Mouse (Mus musculus): Measurements from ENCODE around the gene Vrk3. TPM values are rescaled to one million over a fixed set of nuclear protein-coding genes. Genes with fewer than 3 reads are reported as not detected.

The Vrk3 gene
- polyA plus RNA-seq, 1 experiment from 2014 or later = 34.6 TPM

- WGBS = 59% methylated on average over 5 of the region's 5 CpGs
- H3K27me3 ChIP-seq (replicated peaks; ENCODE audit: control insufficient read depth, insufficient read depth, low read length) = no peaks in the 10 kb centered on the region
- no peak for ATAC-seq
- no peaks in the 10 kb centered on the region for H3K36me3 ChIP-seq (ENCODE audit: control insufficient read depth, insufficient read depth)
- 0 out of 2 replicates have a peak overlapping the region, but pooled peaks have one; percentile 5 for H3K9ac ChIP-seq (replicated peaks; ENCODE audit: low read depth, low read length)
- H3K4me2 ChIP-seq (ENCODE audit: low read length) = no peak overlapping the region
- no peak overlapping the region for H3K27ac ChIP-seq (ENCODE audit: low read length)
- peaks cover 50% of the 10 kb centered on the region for H3K4me1 ChIP-seq (replicated peaks; ENCODE audit: control insufficient read depth, insufficient read depth, low read length)
- no peak overlapping the region for H3K4me3 ChIP-seq (replicated peaks; ENCODE audit: low read length)
- H3K9me3 ChIP-seq (ENCODE audit: control insufficient read depth, low read length) = no peaks in the 10 kb centered on the region
Measured at GRCm38 (mm10) chr7:44819863-44820262, 71.7 kb downstream of the Vrk3 start.

- H3K36me3 ChIP-seq (ENCODE audit: control insufficient read depth, insufficient read depth) = no peaks in the 10 kb centered on the region
- no peaks in the 10 kb centered on the region for H3K27me3 ChIP-seq (replicated peaks; ENCODE audit: control insufficient read depth, insufficient read depth, low read length)
- no peaks in the 10 kb centered on the region for H3K9me3 ChIP-seq (ENCODE audit: control insufficient read depth, low read length)
- WGBS = 76% methylated on average over 3 of the region's 3 CpGs
- no peak overlapping the region for H3K9ac ChIP-seq (replicated peaks; ENCODE audit: low read depth, low read length)
- H3K27ac ChIP-seq (ENCODE audit: low read length) = no peak overlapping the region
- no peak overlapping the region for H3K4me2 ChIP-seq (ENCODE audit: low read length)
- no peak overlapping the region for H3K4me3 ChIP-seq (replicated peaks; ENCODE audit: low read length)
- H3K4me1 ChIP-seq (replicated peaks; ENCODE audit: control insufficient read depth, insufficient read depth, low read length) = peaks cover 47% of the 10 kb centered on the region
- ATAC-seq = no peak
Measured at GRCm38 (mm10) chr7:44820525-44820924, 72.3 kb downstream of the Vrk3 start.

- ATAC-seq = no peak
- Histone ChIP-seq H3K9me3 (ENCODE audit: control insufficient read depth, low read length) (no peaks in the 10 kb centered on the region), H3K9ac (replicated peaks; ENCODE audit: low read depth, low read length) (no peak overlapping the region), H3K4me3 (replicated peaks; ENCODE audit: low read length) (no peak overlapping the region), H3K4me2 (ENCODE audit: low read length) (no peak overlapping the region), H3K36me3 (ENCODE audit: control insufficient read depth, insufficient read depth) (no peaks in the 10 kb centered on the region), H3K4me1 (replicated peaks; ENCODE audit: control insufficient read depth, insufficient read depth, low read length) (peaks cover 47% of the 10 kb centered on the region), H3K27me3 (replicated peaks; ENCODE audit: control insufficient read depth, insufficient read depth, low read length) (no peaks in the 10 kb centered on the region), H3K27ac (ENCODE audit: low read length) (no peak overlapping the region)
- 86% methylated on average over 7 of the region's 7 CpGs for WGBS
Measured at GRCm38 (mm10) chr7:44821666-44822448, 73.6 kb downstream of the Vrk3 start.

- Histone ChIP-seq H3K9ac (replicated peaks; ENCODE audit: low read depth, low read length) (no peak overlapping the region), H3K27ac (ENCODE audit: low read length) (no peak overlapping the region), H3K4me2 (ENCODE audit: low read length) (no peak overlapping the region), H3K4me1 (replicated peaks; ENCODE audit: control insufficient read depth, insufficient read depth, low read length) (peaks cover 31% of the 10 kb centered on the region), H3K27me3 (replicated peaks; ENCODE audit: control insufficient read depth, insufficient read depth, low read length) (no peaks in the 10 kb centered on the region), H3K9me3 (ENCODE audit: control insufficient read depth, low read length) (no peaks in the 10 kb centered on the region), H3K36me3 (ENCODE audit: control insufficient read depth, insufficient read depth) (no peaks in the 10 kb centered on the region), H3K4me3 (replicated peaks; ENCODE audit: low read length) (no peak overlapping the region)
- WGBS = 29% methylated on average over 7 of the region's 7 CpGs
- no peak for ATAC-seq
Measured at GRCm38 (mm10) chr7:44823409-44823808, 75.2 kb downstream of the Vrk3 start.

GRCm38 (mm10) chr7:44824872-44825271 is 76.7 kb downstream of the Vrk3 start:
- WGBS = 23% methylated on average over 3 of the region's 3 CpGs
- Histone ChIP-seq H3K36me3 (ENCODE audit: control insufficient read depth, insufficient read depth) (peaks cover 6% of the 10 kb centered on the region; the same call in 1 of the 2 replicates), H3K4me2 (ENCODE audit: low read length) (no peak overlapping the region), H3K4me3 (replicated peaks; ENCODE audit: low read length) (no peak overlapping the region), H3K27ac (ENCODE audit: low read length) (no peak overlapping the region), H3K9ac (replicated peaks; ENCODE audit: low read depth, low read length) (no peak overlapping the region), H3K9me3 (ENCODE audit: control insufficient read depth, low read length) (no peaks in the 10 kb centered on the region), H3K27me3 (replicated peaks; ENCODE audit: control insufficient read depth, insufficient read depth, low read length) (no peaks in the 10 kb centered on the region), H3K4me1 (replicated peaks; ENCODE audit: control insufficient read depth, insufficient read depth, low read length) (peaks cover 17% of the 10 kb centered on the region)
- peak; percentile 68 for ATAC-seq

- no peak overlapping the region for H3K4me2 ChIP-seq (ENCODE audit: low read length)
- no peak overlapping the region for H3K27ac ChIP-seq (ENCODE audit: low read length)
- no peak overlapping the region for H3K4me3 ChIP-seq (replicated peaks; ENCODE audit: low read length)
- H3K4me1 ChIP-seq (replicated peaks; ENCODE audit: control insufficient read depth, insufficient read depth, low read length) = peaks cover 12% of the 10 kb centered on the region
- H3K36me3 ChIP-seq (ENCODE audit: control insufficient read depth, insufficient read depth) = peaks cover 22% of the 10 kb centered on the region
- 93% methylated on average over 3 of the region's 3 CpGs for WGBS
- H3K27me3 ChIP-seq (replicated peaks; ENCODE audit: control insufficient read depth, insufficient read depth, low read length) = no peaks in the 10 kb centered on the region
- H3K9me3 ChIP-seq (ENCODE audit: control insufficient read depth, low read length) = no peaks in the 10 kb centered on the region
- no peak overlapping the region for H3K9ac ChIP-seq (replicated peaks; ENCODE audit: low read depth, low read length)
- ATAC-seq = no peak
Measured at GRCm38 (mm10) chr7:44826771-44827170, 78.6 kb downstream of the Vrk3 start.

Other genes with a start within 250 kb of the Vrk3 start
- gene Mybpc2, start 223.8 kb upstream of the Vrk3 start, polyA plus RNA-seq (2015; fragmentation: Nextera tagmentation; extraction: Ambion mirVana) = 0.05 and 0.12 TPM in 2 replicates
- gene Spib, start 216.3 kb upstream of the Vrk3 start, polyA plus RNA-seq (2015; fragmentation: Nextera tagmentation; extraction: Ambion mirVana) = not detected in 2 replicates
- 46.1 and 48.0 TPM in 2 replicates for gene Pold1, start 199.6 kb upstream of the Vrk3 start, polyA plus RNA-seq (2015; fragmentation: Nextera tagmentation; extraction: Ambion mirVana)
- gene Nr1h2, start 194.5 kb upstream of the Vrk3 start, polyA plus RNA-seq (2015; fragmentation: Nextera tagmentation; extraction: Ambion mirVana) = 69.8 and 80.2 TPM in 2 replicates
- gene Napsa, start 176.0 kb upstream of the Vrk3 start, polyA plus RNA-seq (2015; fragmentation: Nextera tagmentation; extraction: Ambion mirVana) = 0.42 and 1.4 TPM in 2 replicates
- gene Kcnc3, start 157.7 kb upstream of the Vrk3 start, polyA plus RNA-seq (2015; fragmentation: Nextera tagmentation; extraction: Ambion mirVana) = 2.8 and 4.0 TPM in 2 replicates
- 1.6 and 1.7 TPM in 2 replicates for gene Myh14, start 77.6 kb upstream of the Vrk3 start, polyA plus RNA-seq (2015; fragmentation: Nextera tagmentation; extraction: Ambion mirVana)
- gene Izumo2, start 39.7 kb upstream of the Vrk3 start, polyA plus RNA-seq (2015; fragmentation: Nextera tagmentation; extraction: Ambion mirVana) = not detected in 2 replicates
- gene Zfp473, start 2.6 kb downstream of the Vrk3 start, polyA plus RNA-seq (2015; fragmentation: Nextera tagmentation; extraction: Ambion mirVana) = 1.1 and 1.8 TPM in 2 replicates
- gene Nup62, start 67.7 kb downstream of the Vrk3 start, polyA plus RNA-seq (2015; fragmentation: Nextera tagmentation; extraction: Ambion mirVana) = 53.9 and 56.1 TPM in 2 replicates
- gene Il4i1, start 68.0 kb downstream of the Vrk3 start, polyA plus RNA-seq (2015; fragmentation: Nextera tagmentation; extraction: Ambion mirVana) = 0.44 and 2.3 TPM in 2 replicates
- gene Atf5, start 68.2 kb downstream of the Vrk3 start, polyA plus RNA-seq (2015; fragmentation: Nextera tagmentation; extraction: Ambion mirVana) = 3.4 and 3.7 TPM in 2 replicates
- gene Akt1s1, start 100.6 kb downstream of the Vrk3 start, polyA plus RNA-seq (2015; fragmentation: Nextera tagmentation; extraction: Ambion mirVana) = 103 and 110 TPM in 2 replicates
- gene Tbc1d17, start 100.7 kb downstream of the Vrk3 start, polyA plus RNA-seq (2015; fragmentation: Nextera tagmentation; extraction: Ambion mirVana) = 121 and 122 TPM in 2 replicates
- gene Pnkp, start 108.7 kb downstream of the Vrk3 start, polyA plus RNA-seq (2015; fragmentation: Nextera tagmentation; extraction: Ambion mirVana) = 29.4 and 32.6 TPM in 2 replicates
- 551 and 582 TPM in 2 replicates for gene Ptov1, start 121.4 kb downstream of the Vrk3 start, polyA plus RNA-seq (2015; fragmentation: Nextera tagmentation; extraction: Ambion mirVana)
- gene Med25, start 144.3 kb downstream of the Vrk3 start, polyA plus RNA-seq (2015; fragmentation: Nextera tagmentation; extraction: Ambion mirVana) = 158 and 166 TPM in 2 replicates
- gene Fuz, start 147.7 kb downstream of the Vrk3 start, polyA plus RNA-seq (2015; fragmentation: Nextera tagmentation; extraction: Ambion mirVana) = 21.1 and 21.2 TPM in 2 replicates
- gene Ap2a1, start 181.1 kb downstream of the Vrk3 start, polyA plus RNA-seq (2015; fragmentation: Nextera tagmentation; extraction: Ambion mirVana) = 111 and 113 TPM in 2 replicates
- gene Tsks, start 194.8 kb downstream of the Vrk3 start, polyA plus RNA-seq (2015; fragmentation: Nextera tagmentation; extraction: Ambion mirVana) = 0.15 TPM in 1 of 2 replicates, not detected in the other
- gene Cpt1c, start 226.4 kb downstream of the Vrk3 start, polyA plus RNA-seq (2015; fragmentation: Nextera tagmentation; extraction: Ambion mirVana) = 49.1 and 63.9 TPM in 2 replicates
- gene Prmt1, start 238.2 kb downstream of the Vrk3 start, polyA plus RNA-seq (2015; fragmentation: Nextera tagmentation; extraction: Ambion mirVana) = 646 and 707 TPM in 2 replicates
- gene Irf3, start 249.2 kb downstream of the Vrk3 start, polyA plus RNA-seq (2015; fragmentation: Nextera tagmentation; extraction: Ambion mirVana) = 56.2 and 60.6 TPM in 2 replicates

Measured in forebrain, embryonic 16.5 days (tissue).